Mouse (Mus musculus) adrenal gland, postnatal 10 days (tissue): ENCODE measurements around the gene Ap3b2. TPM values are rescaled to one million over a fixed set of nuclear protein-coding genes. Genes with fewer than 3 reads are reported as not detected.

ENCODE experiments used
- DNase-seq: peaks from one replicate; pipeline ENCODE4 v3.0.0; 2021; ENCODE audit warnings: mixed read lengths
- long read RNA-seq, 2 experiments: library from polyadenylated mRNA; stranded (forward); transcript quantifications; one replicate each; pipeline ENCODE4 v2.0.0; 2021
- total RNA-seq, 2 experiments: library from RNA; stranded (reverse); gene quantifications; 2 replicates each; pipeline ENCODE4 v1.2.3; 2021

Gene Ap3b2
- 10 to 100 TPM in 1 of 2 experiments, 1 to 10 TPM in 1; 7.6 to 12.8 TPM for total RNA-seq
- long read RNA-seq, experiment 1, partial matches to known transcripts, result 5 of 9 reads
- long read RNA-seq, experiment 1, other reads (novel, unspliced or antisense), result 2 of 9 reads
- long read RNA-seq, experiment 2, transcript Ap3b2-201 (26 exons, 3,804 nt), result major isoform, 8 of 10 reads
- long read RNA-seq, experiment 2, partial matches to known transcripts, result 2 of 10 reads
- long read RNA-seq, experiment 2, other reads (novel, unspliced or antisense), result 0 of 10 reads

GRCm38 (mm10) chr7:81493331-81494021 lies at the start of gene Ap3b2:
TSS of gene Ap3b2 (minus strand) at chr7:81493925.
- peak; percentile 86 for DNase-seq

GRCm38 (mm10) chr7:81542934-81543333 lies 49.2 kb upstream of the Ap3b2 start:
- no peak for DNase-seq

- peak; percentile 80 for DNase-seq
Measured at GRCm38 (mm10) chr7:81541924-81542524, 48.3 kb upstream of the Ap3b2 start.

- DNase-seq, result no peak
Measured at GRCm38 (mm10) chr7:81540999-81541398, 47.3 kb upstream of the Ap3b2 start.

- no peak for DNase-seq
Measured at GRCm38 (mm10) chr7:81539565-81539964, 45.8 kb upstream of the Ap3b2 start.

- peak; percentile 48 for DNase-seq
Measured at GRCm38 (mm10) chr7:81538070-81538675, 44.4 kb upstream of the Ap3b2 start.

- DNase-seq, result no peak
Measured at GRCm38 (mm10) chr7:81536478-81536877, 42.8 kb upstream of the Ap3b2 start.

- DNase-seq, result no peak
Measured at GRCm38 (mm10) chr7:81531462-81531861, 37.7 kb upstream of the Ap3b2 start.

- DNase-seq, result no peak
Measured at GRCm38 (mm10) chr7:81528918-81529317, 35.2 kb upstream of the Ap3b2 start.

GRCm38 (mm10) chr7:81523663-81524017 lies 29.9 kb upstream of the Ap3b2 start:
- DNase-seq, result no peak

- peak; percentile 91 for DNase-seq
Measured at GRCm38 (mm10) chr7:81523008-81523662, 29.4 kb upstream of the Ap3b2 start.

- DNase-seq, result no peak
Measured at GRCm38 (mm10) chr7:81516154-81517030, 22.7 kb upstream of the Ap3b2 start.

GRCm38 (mm10) chr7:81514906-81515590 lies 21.3 kb upstream of the Ap3b2 start:
- no peak for DNase-seq

GRCm38 (mm10) chr7:81501050-81501449 lies 7.3 kb upstream of the Ap3b2 start:
- DNase-seq, result no peak

- no peak for DNase-seq
Measured at GRCm38 (mm10) chr7:81498181-81498580, 4.5 kb upstream of the Ap3b2 start, which contains the start of gene BC048679. TSS of gene BC048679 (minus strand) at chr7:81498281.

- DNase-seq, result no peak
Measured at GRCm38 (mm10) chr7:81497171-81497570, 3.4 kb upstream of the Ap3b2 start.

GRCm38 (mm10) chr7:81492628-81493027 lies 1.1 kb downstream of the Ap3b2 start:
- no peak for DNase-seq

GRCm38 (mm10) chr7:81489649-81490048 lies 4.1 kb downstream of the Ap3b2 start:
- no peak for DNase-seq

- no peak for DNase-seq
Measured at GRCm38 (mm10) chr7:81480800-81481199, 12.9 kb downstream of the Ap3b2 start.

GRCm38 (mm10) chr7:81479531-81480090 lies 14.1 kb downstream of the Ap3b2 start:
- DNase-seq, result no peak
